Mouse (Mus musculus) spleen, adult 2 months (tissue): Measurements from ENCODE around the gene Dnah2. TPM values are rescaled to one million over a fixed set of nuclear protein-coding genes. Genes with fewer than 3 reads are reported as not detected.

Source experiments
- DNase-seq, 2 experiments: peaks; one replicate each; pipeline versions ENCODE4 v3.0.0 to v3.0.0-alpha.2; 2012 to 2021; ENCODE audit warnings: low spot score in 2 of 2, low read depth in 1 of 2
- H3K27ac ChIP-seq: fragments of 200-500 bp; 2 replicates; pipeline ENCODE4 v1.5.1; 2012; ENCODE audit warnings: low read length, inconsistent platforms; ENCODE audit not compliant: insufficient read depth
- H3K27me3 ChIP-seq: fragments of 200-500 bp; 2 replicates; pipeline ENCODE4 v1.6.1; 2012; ENCODE audit warnings: mild to moderate bottlenecking, moderate library complexity, low read length, inconsistent platforms; ENCODE audit not compliant: control insufficient read depth, insufficient read depth
- H3K36me3 ChIP-seq: fragments of 200-500 bp; 2 replicates; pipeline ENCODE4 v1.6.1; 2012; ENCODE audit warnings: mild to moderate bottlenecking, low read length, inconsistent platforms; ENCODE audit not compliant: control insufficient read depth, insufficient read depth
- H3K4me1 ChIP-seq: fragments of 200-500 bp; 2 replicates; pipeline ENCODE4 v1.6.1; 2011; ENCODE audit warnings: inconsistent platforms; ENCODE audit not compliant: control insufficient read depth, insufficient read depth, insufficient read length
- H3K4me3 ChIP-seq: fragments of 200-500 bp; 2 replicates; pipeline ENCODE4 v1.5.1; 2011; ENCODE audit warnings: mild to moderate bottlenecking, inconsistent platforms; ENCODE audit not compliant: insufficient read depth, insufficient read length; ENCODE audit errors: extremely low read depth
- CTCF ChIP-seq: fragments of 200-500 bp; IDR thresholded peaks from 2 replicates; pipeline ENCODE4 v1.5.1; 2011; ENCODE audit warnings: mild to moderate bottlenecking, inconsistent platforms; ENCODE audit not compliant: insufficient read depth, insufficient read length, insufficient replicate concordance; ENCODE audit errors: extremely low read depth
- POLR2A ChIP-seq: fragments of 200-500 bp; IDR thresholded peaks from 2 replicates; pipeline ENCODE4 v1.6.1; 2011; ENCODE audit warnings: low read depth, low read length, inconsistent platforms
- WGBS: fragments of 180-500 bp; shearing (Covaris S2); methylation state at CpG from one replicate; pipeline ENCODE4 v1.1.7; 2018; 5-methylcytosine and 5-hydroxymethylcytosine counted together
- polyA plus RNA-seq: library from polyadenylated mRNA; depleted of rRNA; stranded (reverse); fragments of >200 nt; gene quantifications from 2 replicates; pipeline ENCODE4 v1.2.3, GENCODE M21; 2012

Gene Dnah2
- polyA plus RNA-seq, 1 experiment, result 0.29 TPM

- H3K36me3 ChIP-seq, result no peaks in the 10 kb centered on the region
- H3K4me3 ChIP-seq, result no peak overlapping the region
- WGBS, result 73% methylated on average over 4 of the region's 4 CpGs
- H3K27ac ChIP-seq, result no peak overlapping the region
- H3K4me1 ChIP-seq, result no peaks in the 10 kb centered on the region
- TF ChIP-seq POLR2A (no peak), CTCF (no peak)
- DNase-seq, result no peak
- no peaks in the 10 kb centered on the region for H3K27me3 ChIP-seq
Observed at GRCm38 (mm10) chr11:69519976-69520375, 28.9 kb downstream of the Dnah2 start.

- DNase-seq, result no peak
- no peak for TF ChIP-seq CTCF
- TF ChIP-seq POLR2A, result no peak
- no peak overlapping the region for H3K4me3 ChIP-seq
- H3K36me3 ChIP-seq, result no peaks in the 10 kb centered on the region
- H3K4me1 ChIP-seq, result no peaks in the 10 kb centered on the region
- 62% methylated on average over 3 of the region's 3 CpGs for WGBS
- H3K27me3 ChIP-seq, result no peaks in the 10 kb centered on the region
- peak overlapping the region; percentile 38; the same call in 1 of the 2 replicates for H3K27ac ChIP-seq
Observed at GRCm38 (mm10) chr11:69516661-69517060, 32.2 kb downstream of the Dnah2 start.

GRCm38 (mm10) chr11:69516151-69516640, 32.7 kb downstream of the Dnah2 start:
- TF ChIP-seq POLR2A (no peak), CTCF (no peak)
- DNase-seq, result no peak
- Histone ChIP-seq H3K27ac (peak overlapping the region; percentile 38; the same call in 1 of the 2 replicates), H3K27me3 (no peaks in the 10 kb centered on the region), H3K4me3 (no peak overlapping the region), H3K4me1 (no peaks in the 10 kb centered on the region), H3K36me3 (no peaks in the 10 kb centered on the region)
- WGBS, result 40% methylated on average over 15 of the region's 15 CpGs

- H3K36me3 ChIP-seq, result no peaks in the 10 kb centered on the region
- TF ChIP-seq POLR2A (no peak), CTCF (peak; percentile 52; the same call in 1 of the 2 replicates)
- peak; percentile 25 to 45 for DNase-seq
- no peak overlapping the region for H3K4me3 ChIP-seq
- no peak overlapping the region for H3K27ac ChIP-seq
- H3K27me3 ChIP-seq, result no peaks in the 10 kb centered on the region
- H3K4me1 ChIP-seq, result no peaks in the 10 kb centered on the region
- WGBS, result 8% methylated on average over 6 of the region's 6 CpGs
Observed at GRCm38 (mm10) chr11:69513840-69514239, 35.1 kb downstream of the Dnah2 start.

GRCm38 (mm10) chr11:69510796-69511496, 38.0 kb downstream of the Dnah2 start:
- no peak for DNase-seq
- no peak overlapping the region for H3K4me3 ChIP-seq
- TF ChIP-seq CTCF, result no peak
- TF ChIP-seq POLR2A, result no peak
- no peaks in the 10 kb centered on the region for H3K36me3 ChIP-seq
- WGBS, result 63% methylated on average over 7 of the region's 7 CpGs
- H3K4me1 ChIP-seq, result no peaks in the 10 kb centered on the region
- no peaks in the 10 kb centered on the region for H3K27me3 ChIP-seq
- H3K27ac ChIP-seq, result no peak overlapping the region

GRCm38 (mm10) chr11:69503863-69504280, 45.0 kb downstream of the Dnah2 start:
- Histone ChIP-seq H3K4me1 (no peaks in the 10 kb centered on the region), H3K27me3 (no peaks in the 10 kb centered on the region), H3K27ac (no peak overlapping the region), H3K36me3 (no peaks in the 10 kb centered on the region), H3K4me3 (no peak overlapping the region)
- TF ChIP-seq POLR2A (no peak), CTCF (no peak)
- no peak for DNase-seq
- WGBS, result 63% methylated on average over 4 of the region's 4 CpGs

- TF ChIP-seq POLR2A (no peak), CTCF (no peak)
- Histone ChIP-seq H3K27ac (no peak overlapping the region), H3K36me3 (no peaks in the 10 kb centered on the region), H3K4me3 (no peak overlapping the region), H3K27me3 (no peaks in the 10 kb centered on the region), H3K4me1 (no peaks in the 10 kb centered on the region)
- no peak for DNase-seq
- WGBS, result 82% methylated on average over 9 of the region's 9 CpGs
Observed at GRCm38 (mm10) chr11:69501555-69501954, 47.4 kb downstream of the Dnah2 start.

GRCm38 (mm10) chr11:69499140-69499539, 49.8 kb downstream of the Dnah2 start:
- Histone ChIP-seq H3K36me3 (no peaks in the 10 kb centered on the region), H3K27ac (no peak overlapping the region), H3K4me3 (no peak overlapping the region), H3K4me1 (no peaks in the 10 kb centered on the region), H3K27me3 (no peaks in the 10 kb centered on the region)
- no peak for TF ChIP-seq CTCF
- WGBS, result 89% methylated on average over 11 of the region's 11 CpGs
- DNase-seq, result no peak
